Mouse (Mus musculus): ENCODE measurements around the gene Tekt1. TPM values are rescaled to one million over a fixed set of nuclear protein-coding genes. Genes with fewer than 3 reads are reported as not detected.
A peak's percentile ranks its signal among the peaks of the same experiment; 100 is the strongest.

Gene Tekt1
- polyA plus RNA-seq, 2 experiments: not detected

DNA sequence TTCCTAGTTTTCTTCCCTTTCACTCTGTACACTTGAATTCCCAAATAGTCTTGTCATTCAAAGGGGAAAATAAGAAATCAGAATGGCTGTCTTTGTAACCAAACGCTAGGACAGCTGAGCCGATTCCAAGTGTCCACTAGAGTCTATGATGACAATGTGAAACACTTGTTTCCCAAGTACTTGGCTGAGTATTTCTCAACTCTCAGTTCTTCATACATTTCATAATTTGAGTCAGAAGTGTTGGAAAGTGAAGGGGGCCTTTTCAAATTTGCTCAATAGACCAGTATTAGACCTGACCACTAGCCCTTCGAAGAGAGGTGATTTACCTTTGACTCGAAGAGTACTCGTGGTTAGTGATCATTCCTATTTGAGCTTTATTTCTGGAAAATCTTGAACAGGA, 2.3 kb upstream of the Tekt1 start:
- Histone ChIP-seq H3K27me3 (ENCODE audit: control insufficient read depth, insufficient read depth, low read length) (peaks cover 4% of the 10 kb centered on the region; the same call in 1 of the 2 replicates), H3K4me1 (replicated peaks; ENCODE audit: control insufficient read depth in 2 of 2, insufficient read depth in 2 of 2, low read length in 1 of 2) (no peaks in the 10 kb centered on the region), H3K27ac (no peak overlapping the region), H3K4me2 (ENCODE audit: low read depth) (no peak overlapping the region), H3K36me3 (replicated peaks; ENCODE audit: control insufficient read depth, insufficient read depth, low read depth) (no peaks in the 10 kb centered on the region), H3K9me3 (ENCODE audit: control insufficient read depth, low read length) (no peaks in the 10 kb centered on the region), H3K9ac (replicated peaks) (no peak overlapping the region), H3K4me3 (ENCODE audit: insufficient read depth in 1 of 2, low read depth in 2 of 2, low read length in 2 of 2) (no peak overlapping the region)
- DNase-seq (ENCODE audit: low read depth in 3 of 3, low spot score in 3 of 3): no peak
- TF ChIP-seq CTCF (IDR thresholded peaks at IDR 0.05; ENCODE audit: low read depth): no peak
- TF ChIP-seq EP300 (IDR thresholded peaks at IDR 0.05; ENCODE audit: low read depth): no peak
- WGBS (ENCODE audit: insufficient replicate concordance): 68% methylated on average over 5 of the region's 5 CpGs
- no peak for ATAC-seq (ENCODE audit: insufficient read depth)

- no peak overlapping the region for H3K27ac ChIP-seq
- no peak overlapping the region for H3K4me3 ChIP-seq (ENCODE audit: insufficient read depth in 1 of 2, low read depth in 2 of 2, low read length in 2 of 2)
- ATAC-seq (ENCODE audit: insufficient read depth) (no peak), DNase-seq (ENCODE audit: low read depth in 3 of 3, low spot score in 3 of 3) (no peak)
- 62% methylated on average over 8 of the region's 8 CpGs for WGBS (ENCODE audit: insufficient replicate concordance)
- no peaks in the 10 kb centered on the region for H3K9me3 ChIP-seq (ENCODE audit: control insufficient read depth, low read length)
- no peaks in the 10 kb centered on the region for H3K36me3 ChIP-seq (replicated peaks; ENCODE audit: control insufficient read depth, insufficient read depth, low read depth)
- H3K9ac ChIP-seq (replicated peaks): no peak overlapping the region
- H3K4me2 ChIP-seq (ENCODE audit: low read depth): no peak overlapping the region
- no peak for TF ChIP-seq EP300 (IDR thresholded peaks at IDR 0.05; ENCODE audit: low read depth)
- no peak for TF ChIP-seq CTCF (IDR thresholded peaks at IDR 0.05; ENCODE audit: low read depth)
- no peaks in the 10 kb centered on the region for H3K4me1 ChIP-seq (replicated peaks; ENCODE audit: control insufficient read depth in 2 of 2, insufficient read depth in 2 of 2, low read length in 1 of 2)
- H3K27me3 ChIP-seq (ENCODE audit: control insufficient read depth, insufficient read depth, low read length): peaks cover 4% of the 10 kb centered on the region; the same call in 1 of the 2 replicates
Observed at GRCm38 (mm10) chr11:72363523-72364240, 1.4 kb upstream of the Tekt1 start.

DNA sequence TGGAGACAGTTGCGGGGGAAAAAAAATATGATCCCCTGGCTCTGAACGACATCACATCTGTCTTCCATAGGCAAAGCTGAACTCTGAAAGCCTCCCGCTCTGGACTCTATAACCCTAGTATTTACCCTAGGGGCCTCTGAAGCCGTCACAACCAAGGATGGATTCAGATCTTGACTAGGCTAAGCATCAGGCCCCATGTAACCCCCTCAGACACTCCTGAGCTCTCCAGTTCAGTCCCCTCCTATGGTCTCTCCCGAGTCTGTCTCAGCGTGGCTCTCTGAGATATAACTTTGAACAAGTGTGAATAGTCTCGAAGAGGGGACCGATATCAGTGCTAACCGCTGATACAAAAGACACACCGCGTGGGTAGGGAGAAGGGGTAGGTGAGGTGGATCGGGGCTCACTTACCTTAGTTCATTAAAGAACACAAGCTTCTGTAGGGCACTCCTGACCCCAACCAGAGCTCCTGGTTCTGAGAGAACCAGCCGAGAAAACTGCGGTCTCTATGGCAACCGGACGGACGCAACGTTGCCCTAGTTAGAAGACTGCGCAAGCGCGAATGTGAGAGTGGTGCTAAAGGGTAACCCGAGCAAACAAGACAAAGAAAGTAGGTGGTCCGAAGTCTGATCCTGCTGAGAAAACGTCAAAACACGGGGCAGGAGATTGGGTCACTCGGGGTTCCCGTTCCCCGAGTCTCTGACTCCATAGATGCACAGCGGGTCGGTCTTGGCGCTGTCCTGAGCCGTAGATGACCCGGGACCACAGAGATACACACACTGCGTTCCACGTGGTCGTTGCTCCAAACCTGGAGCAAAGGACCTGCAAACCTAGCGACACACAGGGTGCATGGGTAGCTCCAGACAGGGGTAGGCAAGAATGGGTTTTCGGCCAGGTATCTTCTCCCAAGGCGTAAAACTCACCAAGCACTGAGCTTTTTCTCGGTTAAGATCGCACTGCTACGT, 576 bp downstream of the Tekt1 start:
- Histone ChIP-seq H3K27me3 (ENCODE audit: control insufficient read depth, insufficient read depth, low read length) (peaks cover 4% of the 10 kb centered on the region; the same call in 1 of the 2 replicates), H3K9ac (replicated peaks) (no peak overlapping the region), H3K27ac (no peak overlapping the region), H3K4me3 (ENCODE audit: insufficient read depth in 1 of 2, low read depth in 2 of 2, low read length in 2 of 2) (peak overlapping the region; percentile 34 to 39), H3K36me3 (replicated peaks; ENCODE audit: control insufficient read depth, insufficient read depth, low read depth) (no peaks in the 10 kb centered on the region), H3K4me2 (ENCODE audit: low read depth) (peak overlapping the region; percentile 64), H3K9me3 (ENCODE audit: control insufficient read depth, low read length) (no peaks in the 10 kb centered on the region), H3K4me1 (replicated peaks; ENCODE audit: control insufficient read depth in 2 of 2, insufficient read depth in 2 of 2, low read length in 1 of 2) (no peaks in the 10 kb centered on the region)
- ATAC-seq (ENCODE audit: insufficient read depth): no peak
- 11% methylated on average over 42 of the region's 42 CpGs for WGBS (ENCODE audit: insufficient replicate concordance)
- no peak for TF ChIP-seq CTCF (IDR thresholded peaks at IDR 0.05; ENCODE audit: low read depth)
- no peak for TF ChIP-seq EP300 (IDR thresholded peaks at IDR 0.05; ENCODE audit: low read depth)
- peak in 2 of 3 experiments; percentile 10 to 15 for DNase-seq (ENCODE audit: low read depth in 3 of 3, low spot score in 3 of 3)

DNA sequence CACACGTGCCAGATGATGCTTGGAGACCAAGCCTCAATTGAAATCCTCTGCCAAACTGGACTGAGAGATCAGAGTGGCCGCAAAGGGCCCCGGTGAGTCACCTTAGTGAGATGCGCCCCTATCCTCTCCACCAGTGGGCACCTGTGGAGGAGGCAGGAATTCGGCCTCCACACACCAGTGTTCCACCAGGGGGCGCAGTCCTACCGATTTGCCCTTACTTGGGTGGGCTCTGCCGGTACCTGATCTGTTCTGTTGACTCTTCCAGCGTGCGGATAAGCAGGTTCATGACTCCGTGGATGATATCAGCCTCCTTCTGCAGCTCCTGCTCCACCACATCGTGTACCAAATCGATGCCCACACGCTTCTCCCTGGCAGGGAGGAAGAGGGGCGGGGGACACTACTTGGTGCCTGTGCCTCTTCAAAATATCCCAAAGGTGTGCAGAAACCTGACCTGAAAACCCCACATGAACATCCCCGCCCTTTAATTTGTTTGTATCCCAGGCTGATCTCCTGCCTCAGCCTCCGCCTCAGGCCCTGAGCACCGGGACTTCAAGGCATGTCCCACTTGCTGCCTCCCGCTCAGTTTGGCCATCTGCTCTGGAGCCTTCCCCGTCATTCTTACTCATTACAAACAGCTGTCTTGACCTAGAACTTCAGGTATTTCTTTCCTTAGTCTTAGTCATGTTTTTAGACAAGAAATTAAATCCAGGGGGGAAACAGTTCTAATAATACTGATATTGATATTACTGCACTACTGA, 7.1 kb downstream of the Tekt1 start:
- no peaks in the 10 kb centered on the region for H3K4me1 ChIP-seq (replicated peaks; ENCODE audit: control insufficient read depth in 2 of 2, insufficient read depth in 2 of 2, low read length in 1 of 2)
- H3K9me3 ChIP-seq (ENCODE audit: control insufficient read depth, low read length): no peaks in the 10 kb centered on the region
- H3K27ac ChIP-seq: no peak overlapping the region
- 19% methylated on average over 20 of the region's 20 CpGs for WGBS (ENCODE audit: insufficient replicate concordance)
- H3K9ac ChIP-seq (replicated peaks): no peak overlapping the region
- H3K4me3 ChIP-seq (ENCODE audit: insufficient read depth in 1 of 2, low read depth in 2 of 2, low read length in 2 of 2): no peak overlapping the region
- ATAC-seq (ENCODE audit: insufficient read depth) (no peak), DNase-seq (ENCODE audit: low read depth in 3 of 3, low spot score in 3 of 3) (peak in 2 of 3 experiments; percentile 10 to 16)
- no peak for TF ChIP-seq EP300 (IDR thresholded peaks at IDR 0.05; ENCODE audit: low read depth)
- TF ChIP-seq CTCF (IDR thresholded peaks at IDR 0.05; ENCODE audit: low read depth): peak; percentile 95
- no peaks in the 10 kb centered on the region for H3K36me3 ChIP-seq (replicated peaks; ENCODE audit: control insufficient read depth, insufficient read depth, low read depth)
- H3K27me3 ChIP-seq (ENCODE audit: control insufficient read depth, insufficient read depth, low read length): no peaks in the 10 kb centered on the region
- H3K4me2 ChIP-seq (ENCODE audit: low read depth): no peak overlapping the region

All from liver, embryonic 14.5 days (tissue).